Mouse (Mus musculus): ENCODE data around the gene Ift122. TPM values are rescaled to one million over a fixed set of nuclear protein-coding genes. Genes with fewer than 3 reads are reported as not detected.
A peak's percentile ranks its signal among the peaks of the same experiment; 100 is the strongest.

Ift122 gene
- polyA plus RNA-seq, 1 experiment, result 3.0 TPM

DNA sequence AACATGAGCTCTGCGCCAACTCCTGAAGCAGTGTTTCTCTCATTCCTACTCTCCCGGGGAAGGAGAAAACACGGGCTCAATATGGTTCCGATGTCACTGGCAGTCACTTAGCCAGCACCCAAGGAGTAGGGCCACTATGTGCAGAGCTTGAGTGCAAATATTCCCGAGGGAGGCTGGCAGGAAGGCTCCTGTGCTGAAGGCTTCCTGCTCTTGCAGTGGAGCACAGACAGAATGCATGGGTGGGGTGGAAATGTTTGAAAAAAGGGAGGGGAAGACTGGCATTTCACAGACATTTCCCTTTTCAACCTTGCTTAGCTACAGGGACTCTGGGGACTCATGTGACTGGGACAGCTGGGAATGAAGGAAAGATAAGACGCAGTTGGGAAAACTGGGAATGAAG lies 25.4 kb downstream of the Ift122 start:
- H3K36me3 ChIP-seq (ENCODE audit: control insufficient read depth, insufficient read depth, low read length), result no peaks in the 10 kb centered on the region
- 66% methylated on average over 6 of the region's 6 CpGs for WGBS
- H3K4me3 ChIP-seq (ENCODE audit: low read depth, low read length), result no peak overlapping the region
- TF ChIP-seq POLR2A (IDR thresholded peaks at IDR 0.05; ENCODE audit: low read depth, low read length) (no peak), CTCF (IDR thresholded peaks at IDR 0.05; ENCODE audit: extremely low read depth, insufficient read length, insufficient replicate concordance, low read depth, low read length) (no peak)
- no peaks in the 10 kb centered on the region for H3K4me1 ChIP-seq (ENCODE audit: control insufficient read depth, insufficient read depth, insufficient read length, low read length)
- no peak overlapping the region for H3K27ac ChIP-seq (ENCODE audit: insufficient read depth, low read depth, low read length)
- H3K27me3 ChIP-seq (ENCODE audit: control insufficient read depth, insufficient read depth, low read length), result no peaks in the 10 kb centered on the region

DNA sequence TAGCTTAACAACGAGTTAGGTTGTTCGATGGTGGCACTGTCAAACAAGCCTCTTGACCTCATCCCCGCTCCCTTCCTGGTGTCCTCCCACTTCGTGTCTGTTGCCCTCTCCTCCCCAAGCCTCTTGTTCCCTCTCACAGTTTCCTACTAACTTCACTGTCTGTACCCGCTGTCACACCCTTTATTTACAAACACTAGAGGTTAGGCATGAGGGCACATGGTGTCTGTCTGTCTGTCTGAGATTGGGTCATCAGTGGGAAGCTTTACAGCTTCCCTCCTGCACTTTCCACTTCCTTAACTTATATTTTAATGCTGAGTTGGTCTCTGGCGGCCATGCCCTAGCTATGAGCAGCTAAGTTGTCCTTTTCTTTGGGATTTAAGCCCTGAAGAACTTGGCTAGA lies 26.5 kb downstream of the Ift122 start:
- TF ChIP-seq CTCF (IDR thresholded peaks at IDR 0.05; ENCODE audit: extremely low read depth, insufficient read length, insufficient replicate concordance, low read depth, low read length) (no peak), POLR2A (IDR thresholded peaks at IDR 0.05; ENCODE audit: low read depth, low read length) (no peak)
- WGBS, result 71% methylated on average over 6 of the region's 6 CpGs
- H3K27me3 ChIP-seq (ENCODE audit: control insufficient read depth, insufficient read depth, low read length), result no peaks in the 10 kb centered on the region

DNA sequence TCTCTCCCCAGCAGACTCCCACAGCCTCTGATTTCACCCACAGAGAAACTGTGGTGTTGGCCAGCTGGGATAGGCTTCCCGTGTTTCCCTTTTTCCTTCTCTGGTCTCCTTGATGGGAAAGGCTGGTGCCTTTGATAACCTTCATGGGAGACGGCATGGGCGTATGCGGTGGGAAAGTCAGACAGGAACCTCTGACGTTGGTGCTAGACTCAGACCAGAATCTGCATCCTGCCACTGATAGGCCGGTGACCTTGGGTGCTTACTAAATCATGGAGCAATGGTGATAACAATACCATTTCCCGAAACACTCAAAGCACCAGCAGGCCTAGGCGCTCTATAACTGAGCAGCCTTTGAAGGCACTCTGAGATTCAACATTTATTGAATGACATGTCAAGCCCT lies 27.5 kb downstream of the Ift122 start:
- Histone ChIP-seq H3K36me3 (ENCODE audit: control insufficient read depth, insufficient read depth, low read length) (no peaks in the 10 kb centered on the region), H3K4me1 (ENCODE audit: control insufficient read depth, insufficient read depth, insufficient read length, low read length) (no peaks in the 10 kb centered on the region), H3K4me3 (ENCODE audit: low read depth, low read length) (no peak overlapping the region), H3K27me3 (ENCODE audit: control insufficient read depth, insufficient read depth, low read length) (no peaks in the 10 kb centered on the region), H3K27ac (ENCODE audit: insufficient read depth, low read depth, low read length) (no peak overlapping the region)
- 87% methylated on average over 8 of the region's 8 CpGs for WGBS
- no peak for TF ChIP-seq CTCF (IDR thresholded peaks at IDR 0.05; ENCODE audit: extremely low read depth, insufficient read length, insufficient replicate concordance, low read depth, low read length)
- no peak for TF ChIP-seq POLR2A (IDR thresholded peaks at IDR 0.05; ENCODE audit: low read depth, low read length)

More for the DNA sequence above, 26.5 kb downstream of the Ift122 start:
- Histone ChIP-seq H3K36me3 (ENCODE audit: control insufficient read depth, insufficient read depth, low read length) (no peaks in the 10 kb centered on the region), H3K4me1 (ENCODE audit: control insufficient read depth, insufficient read depth, insufficient read length, low read length) (no peaks in the 10 kb centered on the region), H3K27ac (ENCODE audit: insufficient read depth, low read depth, low read length) (no peak overlapping the region), H3K4me3 (ENCODE audit: low read depth, low read length) (no peak overlapping the region)

DNA sequence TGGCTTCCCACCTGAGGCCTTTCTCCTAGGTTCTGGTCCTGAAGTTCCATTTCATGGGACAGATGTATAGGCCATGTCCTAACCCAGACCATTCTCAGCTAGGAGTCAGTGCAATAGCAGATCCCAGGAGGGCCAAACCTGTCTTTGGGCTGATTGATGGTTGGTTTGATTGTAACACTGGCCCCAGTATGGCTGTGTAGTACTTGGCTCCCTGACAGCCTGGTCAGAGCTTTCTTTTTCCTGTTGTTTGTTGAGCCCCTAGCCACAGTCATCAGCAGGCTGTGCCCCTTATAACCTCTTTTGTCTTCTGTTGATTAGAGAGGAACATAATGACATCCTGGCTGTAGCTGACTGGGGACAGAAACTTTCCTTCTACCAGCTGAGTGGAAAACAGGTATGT lies 30.7 kb downstream of the Ift122 start:
- no peak overlapping the region for H3K4me3 ChIP-seq (ENCODE audit: low read depth, low read length)
- no peak overlapping the region for H3K27ac ChIP-seq (ENCODE audit: insufficient read depth, low read depth, low read length)
- H3K36me3 ChIP-seq (ENCODE audit: control insufficient read depth, insufficient read depth, low read length), result no peaks in the 10 kb centered on the region
- H3K27me3 ChIP-seq (ENCODE audit: control insufficient read depth, insufficient read depth, low read length), result no peaks in the 10 kb centered on the region
- no peaks in the 10 kb centered on the region for H3K4me1 ChIP-seq (ENCODE audit: control insufficient read depth, insufficient read depth, insufficient read length, low read length)
- TF ChIP-seq POLR2A (IDR thresholded peaks at IDR 0.05; ENCODE audit: low read depth, low read length) (no peak), CTCF (IDR thresholded peaks at IDR 0.05; ENCODE audit: extremely low read depth, insufficient read length, insufficient replicate concordance, low read depth, low read length) (no peak)

DNA sequence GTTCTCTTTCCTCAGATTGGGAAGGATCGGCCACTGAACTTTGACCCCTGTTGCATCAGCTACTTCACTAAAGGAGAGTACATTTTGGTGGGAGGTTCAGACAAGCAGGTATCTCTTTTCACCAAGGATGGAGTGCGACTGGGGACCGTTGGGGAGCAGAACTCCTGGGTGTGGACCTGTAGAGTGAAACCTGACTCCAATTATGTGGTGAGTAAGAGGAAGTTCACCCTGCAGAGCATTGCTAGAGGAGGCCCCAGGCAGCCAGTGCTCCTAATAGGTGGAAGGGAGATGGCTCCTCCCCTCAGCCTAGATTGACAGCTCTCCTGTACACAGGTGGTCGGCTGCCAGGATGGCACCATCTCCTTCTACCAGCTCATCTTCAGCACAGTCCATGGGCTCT lies 33.6 kb downstream of the Ift122 start:
- Histone ChIP-seq H3K27ac (ENCODE audit: insufficient read depth, low read depth, low read length) (no peak overlapping the region), H3K4me3 (ENCODE audit: low read depth, low read length) (no peak overlapping the region), H3K4me1 (ENCODE audit: control insufficient read depth, insufficient read depth, insufficient read length, low read length) (0 out of 2 replicates have a peak, but pooled peaks cover 5% of the 10 kb centered on the region), H3K27me3 (ENCODE audit: control insufficient read depth, insufficient read depth, low read length) (no peaks in the 10 kb centered on the region), H3K36me3 (ENCODE audit: control insufficient read depth, insufficient read depth, low read length) (no peaks in the 10 kb centered on the region)
- no peak for TF ChIP-seq CTCF (IDR thresholded peaks at IDR 0.05; ENCODE audit: extremely low read depth, insufficient read length, insufficient replicate concordance, low read depth, low read length)
- no peak for TF ChIP-seq POLR2A (IDR thresholded peaks at IDR 0.05; ENCODE audit: low read depth, low read length)
- 31% methylated on average over 4 of the region's 4 CpGs for WGBS

DNA sequence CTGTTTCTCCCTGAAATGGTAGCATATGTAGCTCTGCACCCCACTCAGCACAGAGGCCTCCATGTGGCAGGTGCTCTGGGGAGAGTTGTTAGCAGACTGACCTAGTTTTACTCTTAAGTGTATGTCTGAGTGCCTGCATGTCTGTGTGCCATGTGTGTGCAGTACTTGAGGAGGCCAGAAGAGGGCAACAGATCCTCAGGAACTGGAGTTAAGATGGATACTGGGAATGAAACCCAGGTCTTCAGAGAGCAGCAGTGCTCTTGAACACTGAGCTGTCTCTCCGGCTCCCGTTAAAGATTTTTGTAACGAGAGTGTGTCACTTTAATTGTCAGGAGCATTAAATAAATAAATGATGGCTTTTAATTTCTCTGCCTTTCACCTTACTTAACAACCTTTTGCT lies 35.0 kb downstream of the Ift122 start:
- Histone ChIP-seq H3K4me1 (ENCODE audit: control insufficient read depth, insufficient read depth, insufficient read length, low read length) (peaks cover 7% of the 10 kb centered on the region; the same call in 1 of the 2 replicates), H3K27ac (ENCODE audit: insufficient read depth, low read depth, low read length) (no peak overlapping the region), H3K27me3 (ENCODE audit: control insufficient read depth, insufficient read depth, low read length) (no peaks in the 10 kb centered on the region), H3K36me3 (ENCODE audit: control insufficient read depth, insufficient read depth, low read length) (no peaks in the 10 kb centered on the region), H3K4me3 (ENCODE audit: low read depth, low read length) (no peak overlapping the region)
- TF ChIP-seq CTCF (IDR thresholded peaks at IDR 0.05; ENCODE audit: extremely low read depth, insufficient read length, insufficient replicate concordance, low read depth, low read length) (peak; percentile 25; the same call in 1 of the 2 replicates), POLR2A (IDR thresholded peaks at IDR 0.05; ENCODE audit: low read depth, low read length) (no peak)
- WGBS, result 98% methylated on average over 3 of the region's 3 CpGs

DNA sequence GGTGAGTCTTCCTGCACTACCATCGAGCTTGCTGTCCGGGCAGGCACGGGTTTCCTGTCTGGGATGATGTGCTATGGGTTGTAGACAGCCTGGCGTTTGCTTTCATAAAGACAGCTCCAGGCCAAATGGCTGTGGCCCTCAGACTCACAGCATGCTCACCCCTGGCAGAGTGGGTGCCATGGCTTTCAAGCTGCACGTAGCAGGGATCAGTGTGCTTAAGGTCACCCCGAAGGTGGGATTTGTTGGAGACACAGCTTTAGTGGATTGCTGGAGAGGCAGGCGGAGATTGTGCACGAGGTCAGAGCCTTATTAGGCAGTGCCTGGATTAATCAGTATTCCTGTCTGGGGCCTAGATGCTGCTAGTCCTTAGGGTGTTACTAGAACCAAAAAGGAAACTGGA lies 37.3 kb downstream of the Ift122 start:
- no peak overlapping the region for H3K27ac ChIP-seq (ENCODE audit: insufficient read depth, low read depth, low read length)
- no peaks in the 10 kb centered on the region for H3K27me3 ChIP-seq (ENCODE audit: control insufficient read depth, insufficient read depth, low read length)
- peaks cover 7% of the 10 kb centered on the region; the same call in 1 of the 2 replicates for H3K4me1 ChIP-seq (ENCODE audit: control insufficient read depth, insufficient read depth, insufficient read length, low read length)
- TF ChIP-seq CTCF (IDR thresholded peaks at IDR 0.05; ENCODE audit: extremely low read depth, insufficient read length, insufficient replicate concordance, low read depth, low read length) (no peak), POLR2A (IDR thresholded peaks at IDR 0.05; ENCODE audit: low read depth, low read length) (no peak)
- H3K36me3 ChIP-seq (ENCODE audit: control insufficient read depth, insufficient read depth, low read length), result no peaks in the 10 kb centered on the region
- no peak overlapping the region for H3K4me3 ChIP-seq (ENCODE audit: low read depth, low read length)
- 88% methylated on average over 8 of the region's 8 CpGs for WGBS

Measured in small intestine, adult 2 months (tissue).